Mouse (Mus musculus): ENCODE results near the gene Pfdn4.
A peak's percentile ranks its signal among the peaks of the same experiment; 100 is the strongest.
"Not testable (repeated sequence)": the region's sequence is repeated elsewhere in the genome, so short reads cannot be mapped to it uniquely, and the experiment has no call there.

The Pfdn4 gene

GRCm38 (mm10) chr2:170496154-170496930 is at the start of gene Pfdn4:
Pfdn4 (plus strand) TSS chr2:170496428.
- DNase-seq (ENCODE audit: low read depth): no peak

- no peak for DNase-seq (ENCODE audit: low read depth)
Observed at GRCm38 (mm10) chr2:170446843-170447383, 49.3 kb upstream of the Pfdn4 start.

GRCm38 (mm10) chr2:170447651-170448050 is 48.6 kb upstream of the Pfdn4 start:
- no peak for DNase-seq (ENCODE audit: low read depth)

- DNase-seq (ENCODE audit: low read depth): peak; percentile 75
Observed at GRCm38 (mm10) chr2:170450933-170451332, 45.3 kb upstream of the Pfdn4 start.

- not testable (repeated sequence) for DNase-seq (ENCODE audit: low read depth)
Observed at GRCm38 (mm10) chr2:170453809-170454208, 42.4 kb upstream of the Pfdn4 start.

GRCm38 (mm10) chr2:170459183-170459582 is 37.0 kb upstream of the Pfdn4 start:
- DNase-seq (ENCODE audit: low read depth): no peak

GRCm38 (mm10) chr2:170459805-170460204 is 36.4 kb upstream of the Pfdn4 start:
- no peak for DNase-seq (ENCODE audit: low read depth)

- no peak for DNase-seq (ENCODE audit: low read depth)
Observed at GRCm38 (mm10) chr2:170461652-170462051, 34.6 kb upstream of the Pfdn4 start.

- no peak for DNase-seq (ENCODE audit: low read depth)
Observed at GRCm38 (mm10) chr2:170464817-170465216, 31.4 kb upstream of the Pfdn4 start.

- DNase-seq (ENCODE audit: low read depth): peak; percentile 6
Observed at GRCm38 (mm10) chr2:170468009-170468408, 28.2 kb upstream of the Pfdn4 start.

- no peak for DNase-seq (ENCODE audit: low read depth)
Observed at GRCm38 (mm10) chr2:170469616-170470308, 26.5 kb upstream of the Pfdn4 start.

- no peak for DNase-seq (ENCODE audit: low read depth)
Observed at GRCm38 (mm10) chr2:170470591-170470990, 25.6 kb upstream of the Pfdn4 start.

- no peak for DNase-seq (ENCODE audit: low read depth)
Observed at GRCm38 (mm10) chr2:170474125-170474524, 22.1 kb upstream of the Pfdn4 start.

GRCm38 (mm10) chr2:170475164-170475563 is 21.1 kb upstream of the Pfdn4 start:
- DNase-seq (ENCODE audit: low read depth): no peak

- DNase-seq (ENCODE audit: low read depth): peak; percentile 35
Observed at GRCm38 (mm10) chr2:170476215-170476614, 20.0 kb upstream of the Pfdn4 start.

GRCm38 (mm10) chr2:170476643-170477042 is 19.6 kb upstream of the Pfdn4 start:
- DNase-seq (ENCODE audit: low read depth): no peak

- no peak for DNase-seq (ENCODE audit: low read depth)
Observed at GRCm38 (mm10) chr2:170482019-170482540, 14.1 kb upstream of the Pfdn4 start.

GRCm38 (mm10) chr2:170483914-170484313 is 12.3 kb upstream of the Pfdn4 start:
- no peak for DNase-seq (ENCODE audit: low read depth)

- no peak for DNase-seq (ENCODE audit: low read depth)
Observed at GRCm38 (mm10) chr2:170487202-170487601, 9.0 kb upstream of the Pfdn4 start.

- peak; percentile 52 for DNase-seq (ENCODE audit: low read depth)
Observed at GRCm38 (mm10) chr2:170487890-170488502, 8.2 kb upstream of the Pfdn4 start.

- DNase-seq (ENCODE audit: low read depth): no peak
Observed at GRCm38 (mm10) chr2:170494784-170495710, 1.2 kb upstream of the Pfdn4 start.
